Mouse (Mus musculus): Measurements from ENCODE around the gene Cdk20. TPM values are rescaled to one million over a fixed set of nuclear protein-coding genes. Genes with fewer than 3 reads are reported as not detected.

Gene Cdk20
- polyA plus RNA-seq, 1 experiment = 5.8 TPM

DNA sequence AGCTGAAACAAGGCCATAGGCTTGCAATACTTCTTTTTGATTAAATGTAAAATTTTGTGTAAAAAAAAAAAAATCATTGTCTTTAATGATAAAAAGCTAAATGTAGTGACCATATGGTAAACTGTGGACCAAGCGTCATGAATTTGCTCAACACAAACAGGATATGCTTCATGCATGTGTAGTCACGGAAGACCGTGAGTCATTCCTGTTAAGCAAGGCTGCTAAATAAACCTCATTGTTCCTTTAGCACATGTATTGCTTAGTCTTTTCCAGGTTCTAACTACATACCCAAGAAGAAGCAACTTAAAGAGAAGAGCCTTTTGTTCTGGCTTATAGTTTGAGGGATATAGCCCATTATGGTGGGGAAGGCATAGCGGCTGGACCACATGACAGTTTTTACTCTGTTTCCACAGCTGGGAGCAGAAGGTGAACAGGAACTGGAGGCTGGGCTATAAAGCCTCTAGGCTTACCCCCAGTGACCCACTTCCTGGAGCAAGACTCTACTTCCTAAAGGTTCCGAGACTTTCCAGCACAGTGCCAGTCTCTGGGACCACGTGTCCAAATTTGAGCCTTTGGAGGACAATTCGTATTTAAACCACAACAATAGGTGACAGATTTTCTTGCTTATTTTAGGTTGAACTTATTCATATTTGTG, 10.0 kb upstream of the Cdk20 start:
- Histone ChIP-seq H3K36me3 (ENCODE audit: control insufficient read depth, insufficient read depth, low read length) (no peaks in the 10 kb centered on the region), H3K4me1 (ENCODE audit: control insufficient read depth, insufficient read depth, insufficient read length, low read length) (no peaks in the 10 kb centered on the region), H3K27ac (ENCODE audit: insufficient read depth, low read depth, low read length) (no peak overlapping the region), H3K4me3 (ENCODE audit: low read depth, low read length) (no peak overlapping the region), H3K27me3 (ENCODE audit: control insufficient read depth, insufficient read depth, low read length) (no peaks in the 10 kb centered on the region)
- TF ChIP-seq POLR2A (IDR thresholded peaks at IDR 0.05; ENCODE audit: low read depth, low read length) (no peak), CTCF (IDR thresholded peaks at IDR 0.05; ENCODE audit: extremely low read depth, insufficient read length, insufficient replicate concordance, low read depth, low read length) (no peak)
- 86% methylated on average over 7 of the region's 7 CpGs for WGBS

GRCm38 (mm10) chr13:64422607-64422957, 9.5 kb upstream of the Cdk20 start:
- Histone ChIP-seq H3K4me1 (ENCODE audit: control insufficient read depth, insufficient read depth, insufficient read length, low read length) (no peaks in the 10 kb centered on the region), H3K4me3 (ENCODE audit: low read depth, low read length) (no peak overlapping the region), H3K27ac (ENCODE audit: insufficient read depth, low read depth, low read length) (no peak overlapping the region), H3K27me3 (ENCODE audit: control insufficient read depth, insufficient read depth, low read length) (no peaks in the 10 kb centered on the region), H3K36me3 (ENCODE audit: control insufficient read depth, insufficient read depth, low read length) (no peaks in the 10 kb centered on the region)
- WGBS = 84% methylated on average over 6 of the region's 6 CpGs
- no peak for TF ChIP-seq POLR2A (IDR thresholded peaks at IDR 0.05; ENCODE audit: low read depth, low read length)
- no peak for TF ChIP-seq CTCF (IDR thresholded peaks at IDR 0.05; ENCODE audit: extremely low read depth, insufficient read length, insufficient replicate concordance, low read depth, low read length)

GRCm38 (mm10) chr13:64424347-64424746, 7.8 kb upstream of the Cdk20 start:
- no peaks in the 10 kb centered on the region for H3K27me3 ChIP-seq (ENCODE audit: control insufficient read depth, insufficient read depth, low read length)
- no peaks in the 10 kb centered on the region for H3K4me1 ChIP-seq (ENCODE audit: control insufficient read depth, insufficient read depth, insufficient read length, low read length)
- H3K4me3 ChIP-seq (ENCODE audit: low read depth, low read length) = no peak overlapping the region
- no peak overlapping the region for H3K27ac ChIP-seq (ENCODE audit: insufficient read depth, low read depth, low read length)
- WGBS = 34% methylated on average over 3 of the region's 3 CpGs
- H3K36me3 ChIP-seq (ENCODE audit: control insufficient read depth, insufficient read depth, low read length) = no peaks in the 10 kb centered on the region
- TF ChIP-seq CTCF (IDR thresholded peaks at IDR 0.05; ENCODE audit: extremely low read depth, insufficient read length, insufficient replicate concordance, low read depth, low read length) (no peak), POLR2A (IDR thresholded peaks at IDR 0.05; ENCODE audit: low read depth, low read length) (no peak)

- Histone ChIP-seq H3K4me1 (ENCODE audit: control insufficient read depth, insufficient read depth, insufficient read length, low read length) (no peaks in the 10 kb centered on the region), H3K4me3 (ENCODE audit: low read depth, low read length) (no peak overlapping the region), H3K27me3 (ENCODE audit: control insufficient read depth, insufficient read depth, low read length) (no peaks in the 10 kb centered on the region), H3K27ac (ENCODE audit: insufficient read depth, low read depth, low read length) (no peak overlapping the region), H3K36me3 (ENCODE audit: control insufficient read depth, insufficient read depth, low read length) (no peaks in the 10 kb centered on the region)
- 25% methylated on average over 1 of the region's 1 CpGs for WGBS
- no peak for TF ChIP-seq POLR2A (IDR thresholded peaks at IDR 0.05; ENCODE audit: low read depth, low read length)
- no peak for TF ChIP-seq CTCF (IDR thresholded peaks at IDR 0.05; ENCODE audit: extremely low read depth, insufficient read length, insufficient replicate concordance, low read depth, low read length)
Measured at GRCm38 (mm10) chr13:64425280-64425679, 6.8 kb upstream of the Cdk20 start.

DNA sequence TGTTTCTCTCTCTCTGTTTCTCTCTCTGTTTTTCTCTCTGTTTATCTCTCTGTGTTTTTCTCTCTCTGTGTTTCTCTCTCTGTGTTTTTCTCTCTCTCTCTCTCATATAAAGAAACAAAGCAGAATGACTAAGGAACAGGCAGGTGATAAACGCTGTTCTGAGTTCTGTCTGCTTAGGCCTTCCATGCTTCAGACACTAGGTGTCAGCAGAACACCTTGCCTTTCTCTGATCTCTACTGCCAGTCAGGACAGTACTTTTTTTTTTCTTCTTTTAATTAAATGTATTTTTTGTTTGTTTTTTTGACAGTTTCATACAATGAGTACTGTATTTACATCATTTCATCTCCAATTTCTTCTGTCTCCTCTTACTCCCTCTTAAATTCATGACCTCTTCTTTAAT, 2.8 kb upstream of the Cdk20 start:
- no peaks in the 10 kb centered on the region for H3K27me3 ChIP-seq (ENCODE audit: control insufficient read depth, insufficient read depth, low read length)
- 18% methylated on average over 1 of the region's 1 CpGs for whole genome bisulfite sequencing
- TF ChIP-seq POLR2A (IDR thresholded peaks at IDR 0.05; ENCODE audit: low read depth, low read length) = no peak
- no peak for TF ChIP-seq CTCF (IDR thresholded peaks at IDR 0.05; ENCODE audit: extremely low read depth, insufficient read length, insufficient replicate concordance, low read depth, low read length)
- H3K4me3 ChIP-seq (ENCODE audit: low read depth, low read length) = no peak overlapping the region
- no peak overlapping the region for H3K27ac ChIP-seq (ENCODE audit: insufficient read depth, low read depth, low read length)
- H3K36me3 ChIP-seq (ENCODE audit: control insufficient read depth, insufficient read depth, low read length) = no peaks in the 10 kb centered on the region
- no peaks in the 10 kb centered on the region for H3K4me1 ChIP-seq (ENCODE audit: control insufficient read depth, insufficient read depth, insufficient read length, low read length)

DNA sequence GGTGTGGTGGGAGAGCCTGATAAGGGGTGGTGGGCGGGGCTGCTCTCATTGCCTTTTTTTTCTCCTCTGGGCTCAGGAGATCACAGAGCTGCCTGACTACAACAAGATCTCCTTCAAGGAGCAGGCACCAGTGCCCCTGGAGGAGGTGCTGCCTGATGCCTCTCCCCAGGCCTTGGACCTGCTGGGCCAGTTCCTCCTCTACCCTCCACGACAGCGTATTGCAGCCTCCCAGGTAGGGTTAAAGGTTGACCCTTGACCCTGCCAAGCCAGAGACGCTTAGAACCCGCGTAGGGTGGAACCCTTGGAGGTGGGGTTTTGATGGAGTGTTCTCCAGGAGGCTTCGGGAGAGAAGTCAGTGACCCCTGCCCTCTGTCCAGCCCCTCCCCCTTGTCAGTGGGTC, 5.7 kb downstream of the Cdk20 start:
- H3K4me3 ChIP-seq (ENCODE audit: low read depth, low read length) = no peak overlapping the region
- no peaks in the 10 kb centered on the region for H3K36me3 ChIP-seq (ENCODE audit: control insufficient read depth, insufficient read depth, low read length)
- TF ChIP-seq POLR2A (IDR thresholded peaks at IDR 0.05; ENCODE audit: low read depth, low read length) (no peak), CTCF (IDR thresholded peaks at IDR 0.05; ENCODE audit: extremely low read depth, insufficient read length, insufficient replicate concordance, low read depth, low read length) (no peak)
- peak overlapping the region; percentile 9; the same call in 1 of the 2 replicates for H3K27ac ChIP-seq (ENCODE audit: insufficient read depth, low read depth, low read length)
- peaks cover 13% of the 10 kb centered on the region for H3K4me1 ChIP-seq (ENCODE audit: control insufficient read depth, insufficient read depth, insufficient read length, low read length)
- WGBS = 51% methylated on average over 7 of the region's 7 CpGs
- no peaks in the 10 kb centered on the region for H3K27me3 ChIP-seq (ENCODE audit: control insufficient read depth, insufficient read depth, low read length)

GRCm38 (mm10) chr13:64438863-64439452, 6.8 kb downstream of the Cdk20 start:
- Histone ChIP-seq H3K4me1 (ENCODE audit: control insufficient read depth, insufficient read depth, insufficient read length, low read length) (peaks cover 13% of the 10 kb centered on the region), H3K27ac (ENCODE audit: insufficient read depth, low read depth, low read length) (no peak overlapping the region; the same call in 1 of the 2 replicates), H3K4me3 (ENCODE audit: low read depth, low read length) (no peak overlapping the region), H3K27me3 (ENCODE audit: control insufficient read depth, insufficient read depth, low read length) (no peaks in the 10 kb centered on the region), H3K36me3 (ENCODE audit: control insufficient read depth, insufficient read depth, low read length) (no peaks in the 10 kb centered on the region)
- 58% methylated on average over 9 of the region's 9 CpGs for WGBS
- TF ChIP-seq CTCF (IDR thresholded peaks at IDR 0.05; ENCODE audit: extremely low read depth, insufficient read length, insufficient replicate concordance, low read depth, low read length) = peak; percentile 66; the same call in 1 of the 2 replicates
- TF ChIP-seq POLR2A (IDR thresholded peaks at IDR 0.05; ENCODE audit: low read depth, low read length) = no peak

Data from small intestine, adult 2 months (tissue).